Mouse (Mus musculus) embryo, embryonic 9.5 days (tissue): ENCODE data around the gene Rplp2.
A peak's percentile ranks its signal among the peaks of the same experiment; 100 is the strongest.
"Not testable (repeated sequence)": the region's sequence is repeated elsewhere in the genome, so short reads cannot be mapped to it uniquely, and the experiment has no call there.

Experiments
- DNase-seq: peaks from one replicate; pipeline ENCODE4 v3.0.0-alpha.2; 2017; ENCODE audit errors: extremely low spot score

Rplp2 gene

GRCm38 (mm10) chr7:141447110-141447991 lies at the start of gene Rplp2:
Gene Rplp2 (plus strand): TSS chr7:141447370.
- DNase-seq = peak; percentile 97

- DNase-seq = peak; percentile 54
Observed at GRCm38 (mm10) chr7:141403305-141403704, 43.9 kb upstream of the Rplp2 start.

- no peak for DNase-seq
Observed at GRCm38 (mm10) chr7:141405466-141405865, 41.7 kb upstream of the Rplp2 start.

- DNase-seq = not testable (repeated sequence)
Observed at GRCm38 (mm10) chr7:141407670-141408069, 39.5 kb upstream of the Rplp2 start.

GRCm38 (mm10) chr7:141408833-141409232 lies 38.3 kb upstream of the Rplp2 start:
- peak; percentile 87 for DNase-seq

GRCm38 (mm10) chr7:141410631-141411030 lies 36.5 kb upstream of the Rplp2 start:
- DNase-seq = no peak

GRCm38 (mm10) chr7:141411667-141412066 lies 35.5 kb upstream of the Rplp2 start:
- DNase-seq = no peak

- no peak for DNase-seq
Observed at GRCm38 (mm10) chr7:141413331-141413730, 33.8 kb upstream of the Rplp2 start.

GRCm38 (mm10) chr7:141413809-141414584 lies 33.2 kb upstream of the Rplp2 start, which contains the start of gene Gatd1:
Gene Gatd1 (minus strand): TSS chr7:141414136.
- DNase-seq = peak; percentile 100

- no peak for DNase-seq
Observed at GRCm38 (mm10) chr7:141416144-141416841, 30.9 kb upstream of the Rplp2 start.

- no peak for DNase-seq
Observed at GRCm38 (mm10) chr7:141417731-141418681, 29.2 kb upstream of the Rplp2 start.

GRCm38 (mm10) chr7:141418970-141419369 lies 28.2 kb upstream of the Rplp2 start:
- DNase-seq = no peak

GRCm38 (mm10) chr7:141420030-141420702 lies 27.0 kb upstream of the Rplp2 start:
- DNase-seq = no peak

- no peak for DNase-seq
Observed at GRCm38 (mm10) chr7:141423811-141424210, 23.4 kb upstream of the Rplp2 start.

GRCm38 (mm10) chr7:141426948-141427730 lies 20.0 kb upstream of the Rplp2 start:
- DNase-seq = no peak

GRCm38 (mm10) chr7:141428701-141429100 lies 18.5 kb upstream of the Rplp2 start:
- DNase-seq = no peak

GRCm38 (mm10) chr7:141429310-141429709 lies 17.9 kb upstream of the Rplp2 start, which contains the start of gene Cend1:
Gene Cend1 (minus strand): TSS chr7:141429491.
- DNase-seq = peak; percentile 68

- no peak for DNase-seq
Observed at GRCm38 (mm10) chr7:141429840-141430584, 17.2 kb upstream of the Rplp2 start.
